Mouse (Mus musculus) cerebellum, adult 18-20 months (tissue): ENCODE measurements around the gene Tax1bp3.

Experiments
- DNase-seq, 2 experiments: peaks; one replicate each; pipeline ENCODE4 v3.0.0; 2021

The Tax1bp3 gene

DNA sequence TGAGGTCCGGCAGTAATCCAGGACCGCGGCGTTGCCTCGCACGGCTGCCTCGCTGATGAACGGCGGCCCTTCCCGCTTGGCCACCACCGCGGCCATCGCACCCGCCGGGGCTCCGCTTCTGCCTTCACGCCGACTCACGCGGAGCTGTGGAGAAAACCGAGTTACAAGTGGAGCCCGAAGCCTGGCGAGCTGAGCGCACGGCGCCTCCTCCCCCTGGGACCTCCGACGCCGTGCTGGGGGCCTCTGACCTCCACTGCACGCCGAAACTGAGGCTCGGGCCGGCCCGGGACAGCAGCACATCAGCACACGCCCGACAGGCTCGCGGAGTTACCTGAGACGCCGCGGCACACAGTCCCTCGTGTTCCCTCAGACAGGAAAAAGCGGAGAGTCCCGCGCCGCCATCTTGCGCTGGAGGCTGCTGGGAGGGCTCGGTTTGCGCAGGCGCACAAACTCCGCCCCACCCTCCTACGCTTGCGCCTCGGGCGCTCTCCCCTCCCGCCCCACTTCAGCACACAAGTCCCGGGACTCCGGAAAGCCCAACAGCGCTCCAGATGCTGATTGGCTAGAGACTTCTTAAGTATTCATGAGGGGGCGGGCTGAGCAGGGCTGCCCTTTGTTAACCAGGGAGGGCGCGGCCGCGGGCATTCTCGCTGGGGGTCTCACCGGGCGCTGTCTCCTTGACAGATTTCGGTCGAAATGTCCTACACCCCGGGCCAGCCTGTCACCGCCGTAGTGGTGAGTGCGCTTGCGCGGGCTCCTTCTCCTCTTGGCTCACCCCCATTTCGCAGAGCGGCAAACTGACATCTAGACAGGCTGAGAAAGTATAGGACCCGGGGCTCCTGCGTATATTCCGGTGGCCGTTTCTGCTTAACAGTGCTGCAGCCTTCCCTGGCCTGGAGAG, at the start of gene Tax1bp3, which contains the start of gene Emc6:
Gene Tax1bp3, plus strand, starts transcription at position 476 of the 901 bp plus-strand sequence.
Gene Emc6, minus strand, starts transcription at position 430 of the 901 bp plus-strand sequence.
- peak; percentile 96 to 97 for DNase-seq

DNA sequence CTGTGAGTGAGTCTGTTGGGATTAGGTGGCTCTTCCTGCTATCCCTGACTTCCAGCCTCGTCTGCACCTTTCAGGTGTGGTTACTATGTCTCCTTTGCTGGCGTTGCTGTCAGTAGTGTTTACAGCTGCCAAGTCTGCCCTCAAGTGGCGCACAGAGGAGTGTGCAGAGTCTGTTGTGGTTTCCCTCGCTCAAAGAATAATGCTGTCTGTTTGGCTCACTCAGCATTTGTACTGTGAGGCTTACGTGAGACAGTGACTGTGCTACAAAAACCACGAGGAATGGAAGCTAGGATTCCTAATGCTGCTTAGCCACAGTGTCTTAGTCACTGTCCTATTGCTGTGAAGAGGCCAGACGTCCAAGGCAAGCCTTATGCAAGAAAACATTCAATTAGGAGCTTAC, 45.9 kb upstream of the Tax1bp3 start:
- DNase-seq = no peak

DNA sequence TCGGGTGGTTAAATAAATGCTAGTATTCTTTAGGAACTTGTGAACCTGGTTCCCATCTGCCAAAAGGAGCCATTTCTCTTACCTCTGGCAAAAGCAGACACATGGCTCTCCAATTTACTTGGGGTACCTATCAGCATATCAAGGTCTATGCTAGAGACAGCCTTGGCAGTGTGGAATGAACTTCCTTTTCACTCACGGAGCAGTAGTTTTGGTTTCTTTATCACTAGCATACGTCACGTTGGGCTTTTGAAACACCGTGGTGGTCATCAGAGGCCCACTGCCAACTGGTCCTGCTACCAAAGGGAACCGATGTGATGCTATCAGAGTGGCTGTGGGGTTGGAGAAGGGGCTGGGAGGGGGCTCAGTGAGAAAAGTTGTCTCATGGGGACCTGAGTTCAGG, 43.9 kb upstream of the Tax1bp3 start:
- no peak for DNase-seq

DNA sequence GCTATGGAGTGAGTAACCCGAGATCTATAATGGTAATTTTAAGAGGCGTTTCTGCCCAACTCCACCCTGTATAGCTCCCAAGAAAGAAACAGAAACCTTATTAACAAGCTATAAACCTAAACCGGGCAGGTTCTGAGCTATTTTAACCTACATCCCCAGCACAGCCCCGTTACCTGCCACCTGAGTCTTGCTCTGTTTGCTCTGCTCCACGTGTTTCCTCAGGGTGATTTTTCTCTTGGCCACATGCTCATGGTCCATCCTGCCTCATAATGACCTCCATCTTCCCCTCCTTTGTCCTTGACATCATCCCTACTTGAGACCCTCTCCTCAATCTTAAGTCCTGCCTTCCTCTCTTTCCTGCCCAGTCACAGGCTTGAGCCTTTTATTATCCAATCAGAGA, 42.7 kb upstream of the Tax1bp3 start:
- no peak for DNase-seq

DNA sequence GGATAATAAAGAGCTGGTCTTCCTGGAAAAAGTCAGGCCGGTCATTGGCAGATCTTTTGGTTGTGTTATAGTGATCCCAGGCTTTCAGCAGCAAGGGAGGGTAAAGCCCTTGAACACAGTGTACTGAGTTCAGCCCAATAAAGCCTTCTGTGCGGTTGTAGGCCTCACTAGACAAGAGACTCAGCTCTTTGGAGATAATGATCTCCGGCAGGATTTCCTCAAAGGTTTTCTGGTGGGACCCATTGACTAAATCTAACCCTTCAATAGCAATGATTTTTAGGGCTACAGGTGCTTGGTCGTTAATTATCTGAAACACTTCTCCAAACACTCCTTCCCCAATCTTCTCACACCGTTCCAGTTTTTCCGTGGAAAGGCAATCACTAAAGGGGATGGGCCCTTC, 40.3 kb upstream of the Tax1bp3 start:
- no peak for DNase-seq

DNA sequence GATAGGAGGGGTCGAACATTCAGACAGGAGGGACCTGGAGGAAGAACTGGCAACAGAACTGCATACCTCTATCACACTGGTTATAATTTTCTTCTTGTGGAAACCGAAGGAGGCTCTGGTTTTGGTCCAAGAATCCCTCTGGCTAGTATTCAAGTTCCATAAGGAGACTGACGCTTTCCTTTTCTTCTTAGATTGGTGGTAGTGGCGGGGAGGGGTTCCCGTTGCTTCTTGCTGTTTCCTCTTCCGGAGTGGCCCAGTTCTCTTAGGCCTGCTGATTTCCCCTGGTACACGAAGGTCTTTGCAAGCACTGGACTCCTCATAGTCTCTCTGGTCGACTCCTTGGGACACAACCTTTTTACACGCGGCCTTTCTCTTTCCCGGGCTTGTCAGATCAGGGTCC, 39.8 kb upstream of the Tax1bp3 start:
- no peak for DNase-seq

DNA sequence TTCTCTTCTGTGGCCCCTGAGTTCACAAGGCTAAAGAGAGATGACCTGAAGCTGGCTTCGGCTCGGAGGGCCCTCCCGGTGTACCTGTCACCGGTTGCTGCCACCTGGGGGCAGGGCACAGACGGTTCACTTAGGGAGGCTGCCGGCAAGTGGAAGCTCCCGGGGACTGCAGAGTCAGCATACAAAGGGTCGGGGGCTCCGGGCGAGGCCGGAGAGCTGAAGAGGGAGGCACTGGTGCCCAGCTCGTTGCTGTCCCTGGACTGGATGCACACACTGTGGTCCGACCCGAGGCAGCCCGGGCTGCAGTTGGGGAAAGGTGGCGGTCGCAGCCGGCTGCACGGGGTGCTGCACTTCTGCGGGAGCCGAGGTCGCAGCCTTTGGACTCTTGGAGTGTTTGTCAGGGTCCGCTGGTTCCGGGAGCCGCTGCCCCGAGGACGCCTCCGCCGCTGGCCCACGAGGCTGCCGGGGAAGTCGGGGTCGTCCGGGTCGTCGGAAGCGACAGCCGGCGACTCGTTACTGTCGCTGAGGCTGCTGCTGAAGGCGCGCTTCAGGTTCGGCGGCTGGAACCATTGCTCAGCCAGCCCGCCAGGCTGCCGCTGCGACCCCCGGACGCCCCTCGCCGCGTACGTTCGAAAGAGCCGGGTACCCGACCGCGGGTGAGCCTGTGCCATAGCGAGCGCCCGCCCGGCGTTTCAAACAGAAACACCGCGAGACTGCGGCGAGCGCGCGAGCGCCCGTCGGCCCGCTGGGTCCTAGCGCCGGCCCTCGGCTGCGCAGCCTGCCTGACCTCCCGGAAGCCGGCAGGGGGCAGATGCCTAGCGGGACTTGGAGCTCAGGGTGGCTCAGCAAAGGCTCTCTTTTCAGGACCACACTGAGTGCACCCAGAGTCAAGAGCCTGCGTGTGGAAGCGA, 39.0 kb upstream of the Tax1bp3 start, which contains the start of gene Haspin:
Gene Haspin, minus strand, starts transcription at position 704 of the 911 bp plus-strand sequence.
- peak; percentile 83 to 90 for DNase-seq

DNA sequence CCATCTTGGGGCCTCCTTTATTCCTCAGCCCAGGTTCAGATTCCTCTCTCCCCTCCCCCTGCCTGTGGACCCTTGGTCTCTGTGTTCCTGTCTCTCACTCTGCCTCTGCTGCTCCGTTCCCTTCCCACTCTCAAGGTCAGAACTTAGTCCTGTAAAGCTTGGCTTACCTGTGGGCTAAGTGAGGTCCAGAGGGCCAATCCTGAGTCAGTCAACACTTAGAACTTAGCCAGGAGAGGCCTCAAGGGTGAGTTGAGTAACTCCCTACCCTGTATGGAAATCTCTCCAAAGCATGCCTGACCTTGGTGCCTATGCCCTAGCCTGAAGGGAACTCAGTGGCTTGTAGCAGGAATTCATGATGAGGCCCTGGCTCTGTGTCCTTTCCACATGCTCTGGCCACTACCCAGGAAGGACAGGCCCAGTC, 32.6 kb upstream of the Tax1bp3 start:
- no peak for DNase-seq

DNA sequence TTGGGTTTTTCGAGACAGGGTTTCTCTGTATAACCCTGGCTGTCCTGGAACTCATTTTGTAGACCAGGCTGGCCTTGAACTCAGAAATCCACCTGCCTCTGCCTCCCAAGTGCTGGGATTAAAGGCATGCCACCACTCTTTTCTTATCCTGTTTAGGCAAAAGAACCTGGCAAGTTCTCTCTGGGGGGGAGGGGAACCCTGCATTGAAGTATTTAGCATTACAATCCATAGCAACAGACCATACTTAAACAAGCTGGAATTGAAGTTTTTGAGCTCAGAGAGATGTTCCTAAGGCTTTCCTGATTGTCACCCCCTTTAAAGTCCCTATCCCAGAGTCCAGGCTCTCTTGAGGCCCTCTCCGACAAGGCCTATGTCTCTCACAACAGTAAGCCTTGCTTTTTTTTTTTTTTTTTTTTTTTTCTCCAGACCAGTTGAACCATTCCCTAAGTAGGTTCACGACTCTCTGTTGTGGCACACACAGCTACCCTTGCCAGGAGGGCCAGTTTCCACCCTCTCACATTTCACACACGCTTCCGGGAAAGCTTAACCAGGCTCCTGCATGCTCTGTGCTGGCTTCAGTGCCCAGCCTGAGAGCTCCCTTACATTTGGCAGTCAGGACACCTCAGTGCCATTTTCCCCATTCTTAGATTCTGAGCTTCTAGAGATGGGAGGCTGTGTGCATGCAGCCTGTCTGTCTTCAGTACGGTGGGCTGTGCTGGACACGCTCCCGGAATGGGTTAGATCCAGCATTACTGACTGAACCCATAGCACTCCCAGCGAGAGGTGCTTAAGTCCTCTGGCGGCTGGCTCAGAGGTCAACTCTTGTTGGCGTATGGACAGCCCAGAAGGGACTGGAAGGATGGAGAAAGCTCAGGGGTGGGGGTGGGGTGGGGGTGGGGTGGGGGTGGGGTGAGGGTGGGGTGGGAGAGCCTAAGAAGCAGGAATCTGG, 30.6 kb upstream of the Tax1bp3 start:
- no peak for DNase-seq

DNA sequence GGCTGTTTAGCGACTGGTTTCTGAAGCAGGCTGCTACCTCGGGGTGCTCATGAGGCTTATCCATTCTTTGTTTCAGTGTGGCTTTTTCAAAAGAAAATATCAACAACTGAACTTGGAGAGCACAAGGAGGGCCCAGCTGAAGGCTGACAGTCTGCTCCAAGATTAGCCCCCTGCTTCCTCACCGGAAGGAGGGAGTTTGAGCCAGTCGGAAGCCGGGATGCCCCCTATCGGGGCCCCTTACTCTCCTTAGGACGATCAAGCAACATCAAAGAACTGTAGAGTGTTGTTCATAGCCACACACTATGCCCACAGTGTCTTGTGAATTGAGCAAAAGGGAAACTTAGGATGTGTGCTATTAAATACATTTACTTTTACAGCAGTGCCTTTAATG, 29.9 kb upstream of the Tax1bp3 start:
- DNase-seq = no peak

DNA sequence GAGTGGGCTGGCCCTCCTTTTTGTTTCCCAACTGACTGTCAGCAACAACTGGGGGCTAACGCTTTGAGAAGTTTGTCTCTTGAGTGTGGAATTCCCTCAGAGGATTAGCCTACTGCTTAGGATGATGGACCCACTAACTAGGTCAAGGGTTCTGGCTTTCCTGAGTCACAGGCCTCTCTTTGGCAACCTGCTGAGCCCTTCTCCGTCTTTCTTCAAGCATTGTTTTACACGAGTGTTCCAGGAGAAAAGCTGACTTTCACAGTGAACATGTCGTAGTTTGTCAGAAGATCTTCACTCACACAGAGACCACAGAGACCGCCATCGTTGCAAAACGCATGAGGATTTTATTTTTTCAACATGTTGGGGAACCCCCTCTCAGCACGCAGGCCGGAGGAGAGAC, 28.7 kb upstream of the Tax1bp3 start:
- no peak for DNase-seq

DNA sequence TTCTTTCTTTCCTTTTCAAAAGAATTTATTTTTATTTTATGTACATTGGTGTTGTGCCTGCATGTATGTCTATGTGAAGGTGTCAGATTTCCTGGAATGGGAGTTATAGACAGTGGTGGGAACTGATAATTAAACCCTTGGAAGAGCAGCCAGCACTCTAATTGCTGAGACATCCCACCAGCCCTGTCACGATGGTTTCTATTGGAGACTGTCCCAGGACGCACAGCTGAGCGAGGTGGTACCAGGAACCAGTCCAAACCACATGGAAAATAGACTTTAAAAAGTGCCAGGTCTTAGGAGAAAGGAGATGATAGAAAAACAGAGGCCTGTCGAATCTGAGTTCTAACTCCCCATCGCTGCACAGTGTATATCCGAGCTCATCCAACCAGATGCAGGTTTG, 21.8 kb upstream of the Tax1bp3 start:
- DNase-seq = no peak

DNA sequence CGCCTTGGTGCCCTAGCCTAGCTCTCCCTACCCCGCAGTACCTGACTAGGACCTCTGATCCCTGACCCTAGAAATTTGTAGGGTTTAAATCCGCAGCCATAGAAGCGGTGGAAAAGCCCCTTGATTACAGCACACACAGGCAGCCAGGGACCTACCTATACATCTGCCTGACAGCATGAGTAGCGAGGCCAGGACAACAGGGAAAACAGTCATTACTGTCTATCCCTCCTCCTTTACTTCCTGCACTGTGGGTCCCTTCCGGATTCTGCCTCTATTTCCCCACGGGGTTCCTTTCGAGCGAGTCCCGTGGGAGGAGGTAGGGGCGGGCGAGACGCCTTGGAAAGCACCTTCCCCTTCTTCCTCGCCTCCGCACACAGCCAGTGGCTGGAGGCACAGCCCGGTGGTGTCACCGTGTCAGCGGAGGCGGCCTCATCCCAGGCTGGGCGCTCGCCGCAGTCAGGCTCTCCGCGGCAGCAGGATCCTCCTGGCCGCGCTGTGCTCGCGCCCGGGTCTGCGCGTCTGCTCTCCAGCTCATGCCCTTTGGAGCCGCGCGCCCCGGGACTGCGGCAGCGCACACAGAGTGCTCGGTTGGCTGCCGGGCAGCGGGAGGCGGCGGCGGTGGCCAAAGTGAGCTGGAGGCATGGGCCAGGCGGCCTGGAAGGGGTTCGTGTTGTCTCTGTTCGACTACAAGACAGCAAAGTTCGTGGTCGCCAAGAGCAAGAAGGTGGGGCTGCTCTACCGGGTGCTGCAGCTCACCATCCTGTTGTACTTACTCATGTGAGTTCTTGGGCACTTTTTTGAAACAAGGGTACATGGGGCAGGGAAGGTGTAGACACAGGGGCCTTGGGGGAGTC, 16.7 kb upstream of the Tax1bp3 start, which contains the start of gene P2rx5:
Gene P2rx5, plus strand, starts transcription at position 465 of the 854 bp plus-strand sequence.
- peak; percentile 36 to 56 for DNase-seq

DNA sequence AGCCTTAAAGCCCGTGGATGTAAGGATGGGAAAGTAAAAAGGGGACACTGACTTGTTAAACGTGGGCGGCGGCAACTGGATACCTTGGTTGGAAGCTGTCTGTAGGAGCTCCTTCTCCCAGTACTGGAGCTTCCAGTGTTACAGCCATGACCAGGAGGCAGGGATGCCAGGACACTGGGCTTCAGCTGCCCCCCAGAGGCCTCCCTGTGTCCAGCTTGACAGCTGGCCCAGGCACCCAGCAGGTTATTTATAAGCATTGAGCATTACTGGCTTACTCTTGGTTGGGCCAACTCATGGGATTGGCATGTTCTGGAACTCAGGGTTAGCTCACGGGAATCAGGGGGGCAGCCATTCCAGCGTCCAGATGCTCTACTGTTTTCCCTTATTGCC, 16.1 kb upstream of the Tax1bp3 start:
- DNase-seq = no peak

DNA sequence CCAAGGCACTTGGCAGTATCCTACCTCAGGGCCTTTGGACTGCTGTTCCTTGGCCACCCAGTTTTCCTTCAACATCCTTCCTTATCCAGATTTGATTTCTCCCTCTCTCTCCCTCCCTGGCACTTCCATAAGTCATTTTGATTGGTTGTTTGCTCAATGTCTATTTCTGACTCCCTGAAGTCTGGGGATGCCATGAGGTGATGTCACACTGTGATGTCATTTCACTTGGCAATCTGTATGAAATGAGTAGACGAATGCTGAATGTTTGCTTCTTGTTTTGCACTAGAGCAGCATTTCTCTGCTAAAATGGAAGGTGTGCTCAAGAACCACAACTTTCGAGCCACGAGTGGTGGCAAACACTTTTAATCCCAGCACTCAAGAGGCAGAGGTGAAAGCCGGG, 15.3 kb upstream of the Tax1bp3 start:
- no peak for DNase-seq

DNA sequence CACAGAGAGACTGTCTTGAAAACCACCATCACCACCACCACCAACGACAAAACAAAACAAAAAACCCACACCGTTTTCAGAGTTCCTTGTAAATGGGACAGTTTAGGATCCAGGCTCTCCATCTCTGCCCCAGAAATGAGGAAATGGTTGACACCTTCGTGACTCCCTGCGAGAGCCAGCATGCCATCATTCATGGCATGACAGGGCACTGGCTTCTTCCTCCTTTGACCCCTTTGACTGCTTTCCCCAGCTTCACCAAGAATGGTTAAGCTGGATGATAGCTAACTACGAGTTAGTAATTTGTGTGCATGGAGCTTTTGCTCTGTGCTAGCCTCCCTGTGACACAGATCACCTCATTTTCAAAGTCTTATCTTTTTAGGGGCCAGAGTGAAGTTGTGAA, 14.6 kb upstream of the Tax1bp3 start:
- DNase-seq = no peak

DNA sequence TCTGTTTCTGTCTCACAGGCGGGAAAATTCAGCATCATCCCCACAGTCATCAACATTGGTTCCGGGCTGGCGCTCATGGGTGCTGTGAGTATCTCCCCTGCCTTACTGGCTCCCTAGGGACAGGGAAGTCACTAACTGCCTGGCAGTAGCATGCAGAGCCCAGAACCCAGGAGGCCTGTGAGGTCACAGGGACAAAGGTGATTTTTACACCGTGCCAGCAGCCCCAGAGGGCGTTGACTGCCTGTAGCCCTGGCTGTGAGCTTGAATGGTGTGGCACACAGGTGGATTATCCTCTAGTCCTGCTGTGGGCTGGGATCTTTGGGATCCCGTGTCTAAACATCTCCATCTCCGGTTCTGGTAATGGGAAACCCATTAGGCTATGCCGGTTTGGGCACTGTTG, 8.8 kb upstream of the Tax1bp3 start:
- DNase-seq = no peak

DNA sequence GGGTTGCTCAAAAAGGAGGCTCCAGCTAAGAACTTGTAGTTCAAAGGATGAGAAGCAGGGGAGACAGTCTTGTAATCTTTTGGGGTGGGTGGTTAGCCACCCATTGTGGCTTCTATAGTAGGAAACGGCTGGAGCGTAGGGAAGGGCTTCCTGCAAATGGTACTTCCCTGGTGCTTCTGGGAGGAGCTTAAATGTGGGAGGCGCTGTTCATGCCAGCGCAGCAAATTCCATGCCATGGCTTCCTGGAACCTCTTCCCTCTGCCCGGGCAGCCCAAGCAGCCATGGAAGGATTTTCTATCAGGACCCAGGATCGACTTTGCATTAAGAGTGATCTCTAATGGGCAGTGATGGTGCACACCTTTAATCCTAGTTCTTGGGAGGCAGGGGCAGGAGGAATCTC, 8.3 kb upstream of the Tax1bp3 start:
- no peak for DNase-seq

DNA sequence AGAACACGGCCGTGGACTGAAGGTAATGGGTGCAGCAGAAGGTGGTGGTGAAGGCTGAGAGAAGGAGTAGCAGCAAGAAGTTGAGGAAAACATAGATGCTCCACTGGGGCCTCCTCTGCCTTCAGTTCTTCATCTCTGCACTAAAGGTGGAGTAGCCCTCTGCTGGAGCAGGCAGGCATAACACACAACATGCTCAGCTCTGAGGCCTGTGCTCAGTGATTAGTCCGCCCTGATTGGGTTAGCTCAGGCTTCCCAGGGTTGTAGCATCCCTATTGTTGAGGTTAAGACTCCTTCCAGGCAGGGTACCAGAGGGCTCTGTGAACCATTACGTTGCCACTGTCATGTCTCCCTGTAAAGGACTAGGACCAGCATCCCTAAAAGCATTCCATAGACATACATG, 7.7 kb upstream of the Tax1bp3 start:
- peak; percentile 64 for DNase-seq

DNA sequence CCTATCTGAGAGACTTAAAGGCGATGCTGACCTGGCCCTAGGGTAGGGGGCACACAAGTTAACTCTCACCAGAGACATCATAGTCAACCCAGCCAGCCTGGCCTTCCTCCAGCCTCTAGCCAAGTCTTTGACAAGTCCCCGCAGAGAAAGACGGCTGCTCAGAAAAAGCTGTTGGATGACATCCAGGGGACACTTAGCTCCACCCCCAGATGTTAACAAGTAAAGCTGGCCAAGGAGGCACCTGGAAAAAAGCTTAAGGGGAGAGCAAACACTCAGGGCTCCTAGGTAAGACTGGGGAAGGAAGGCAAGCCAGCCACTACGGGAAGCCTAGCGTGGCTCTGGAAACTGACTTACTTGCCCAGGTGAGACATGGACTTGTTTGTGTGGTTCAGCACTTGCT, 4.7 kb upstream of the Tax1bp3 start:
- no peak for DNase-seq

DNA sequence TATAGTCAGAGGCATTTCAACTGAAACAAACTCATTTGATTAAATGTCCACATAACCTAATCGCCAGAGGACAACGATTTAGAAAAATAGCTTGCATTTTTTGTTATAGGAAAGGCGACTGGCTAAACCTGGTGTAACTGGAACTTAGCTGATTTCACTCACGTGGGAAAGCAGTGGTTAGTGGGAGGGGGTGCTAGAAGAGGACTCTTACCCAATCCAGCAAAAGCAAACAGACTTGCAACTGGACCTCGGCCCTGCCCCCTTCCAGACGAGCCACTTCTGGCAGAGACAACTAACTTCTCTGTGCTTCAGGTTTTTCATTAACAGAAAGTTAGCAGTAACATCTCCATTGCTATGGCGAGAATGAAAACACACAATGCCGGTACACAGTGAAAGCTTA, 1.3 kb upstream of the Tax1bp3 start:
- no peak for DNase-seq
